Mouse (Mus musculus) right cerebral cortex, adult 18-20 months (tissue): ENCODE results near the gene Lhb.
"Not testable (repeated sequence)": the region's sequence is repeated elsewhere in the genome, so short reads cannot be mapped to it uniquely, and the experiment has no call there.

Source experiments
- DNase-seq: peaks from one replicate; pipeline ENCODE4 v3.0.0; 2022; ENCODE audit warnings: mixed read lengths

The Lhb gene

GRCm38 (mm10) chr7:45455932-45456696 is 35.5 kb downstream of the Lhb start:
- DNase-seq = no peak

- no peak for DNase-seq
These were observed 36.1 kb downstream of the Lhb start for GRCm38 (mm10) chr7:45456721-45457203.

- DNase-seq = no peak
These were observed 36.8 kb downstream of the Lhb start for GRCm38 (mm10) chr7:45457204-45458060.

- peak; percentile 72 for DNase-seq
These were observed 38.3 kb downstream of the Lhb start for GRCm38 (mm10) chr7:45458748-45459563.

GRCm38 (mm10) chr7:45459564-45460140 is 39.0 kb downstream of the Lhb start, which contains the start of gene Ftl1:
Gene Ftl1, minus strand, starts transcription at chr7:45459884.
- peak; percentile 98 for DNase-seq

- no peak for DNase-seq
These were observed 39.8 kb downstream of the Lhb start for GRCm38 (mm10) chr7:45460377-45460776.

- DNase-seq = peak; percentile 37
These were observed 40.3 kb downstream of the Lhb start for GRCm38 (mm10) chr7:45460860-45461314.

- no peak for DNase-seq
These were observed 40.7 kb downstream of the Lhb start for GRCm38 (mm10) chr7:45461326-45461725.

GRCm38 (mm10) chr7:45461781-45462180 is 41.2 kb downstream of the Lhb start:
- DNase-seq = no peak

GRCm38 (mm10) chr7:45462325-45462724 is 41.7 kb downstream of the Lhb start:
- no peak for DNase-seq

GRCm38 (mm10) chr7:45462868-45463267 is 42.2 kb downstream of the Lhb start:
- not testable (repeated sequence) for DNase-seq

GRCm38 (mm10) chr7:45463987-45464778 is 43.6 kb downstream of the Lhb start:
- no peak for DNase-seq

- DNase-seq = no peak
These were observed 44.5 kb downstream of the Lhb start for GRCm38 (mm10) chr7:45465112-45465511.

- DNase-seq = no peak
These were observed 44.9 kb downstream of the Lhb start for GRCm38 (mm10) chr7:45465549-45465948.

GRCm38 (mm10) chr7:45466283-45467089 is 45.9 kb downstream of the Lhb start, which contains the start of gene Bax:
Gene Bax, minus strand, starts transcription at chr7:45466898.
- DNase-seq = peak; percentile 96

- DNase-seq = no peak
These were observed 46.6 kb downstream of the Lhb start for GRCm38 (mm10) chr7:45467090-45467670.

GRCm38 (mm10) chr7:45470869-45471268 is 50.2 kb downstream of the Lhb start:
- DNase-seq = peak; percentile 70
